Mouse (Mus musculus): ENCODE measurements around the gene Iqschfp. TPM values are rescaled to one million over a fixed set of nuclear protein-coding genes. Genes with fewer than 3 reads are reported as not detected.

The Iqschfp gene
- polyA plus RNA-seq, 1 experiment from 2014 or later, result 4.7 TPM

GRCm38 (mm10) chr3:68453719-68454455 is 561.9 kb downstream of the Iqschfp start:
- ATAC-seq (ENCODE audit: low read depth), result no peak
- Histone ChIP-seq H3K4me2 (ENCODE audit: low read depth, low read length) (no peak overlapping the region), H3K27me3 (ENCODE audit: control insufficient read depth, insufficient read depth, low read length) (no peaks in the 10 kb centered on the region), H3K9me3 (ENCODE audit: control insufficient read depth, low read length) (no peaks in the 10 kb centered on the region), H3K36me3 (ENCODE audit: control insufficient read depth, insufficient read depth, low read length) (no peaks in the 10 kb centered on the region), H3K9ac (replicated peaks; ENCODE audit: low read depth, low read length) (no peak overlapping the region), H3K27ac (ENCODE audit: low read depth, low read length) (no peak overlapping the region), H3K4me3 (ENCODE audit: low read depth, low read length) (no peak overlapping the region), H3K4me1 (ENCODE audit: control insufficient read depth, insufficient read depth, low read length) (no peaks in the 10 kb centered on the region)
- 75% methylated on average over 10 of the region's 10 CpGs for WGBS

DNA sequence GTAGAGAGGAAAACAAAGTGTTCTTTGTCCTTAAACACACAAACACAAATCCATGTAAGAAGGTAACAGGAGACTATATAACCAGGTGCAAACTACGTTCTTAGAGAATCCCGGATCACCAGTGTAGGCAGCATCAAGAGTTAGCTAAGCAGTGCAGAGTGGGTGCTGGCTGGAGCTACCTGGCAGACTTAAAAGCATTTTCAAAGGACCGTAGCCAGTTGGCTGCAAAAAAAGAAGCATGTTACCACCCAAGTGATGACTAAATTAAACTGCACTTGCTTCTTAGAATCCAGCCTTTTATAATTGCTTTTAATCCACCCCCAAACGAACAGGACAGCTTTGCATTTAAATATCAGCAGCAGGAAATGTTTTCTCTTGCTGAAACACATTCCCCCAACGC is 574.6 kb downstream of the Iqschfp start:
- H3K27ac ChIP-seq (ENCODE audit: low read depth, low read length), result no peak overlapping the region
- no peaks in the 10 kb centered on the region for H3K36me3 ChIP-seq (ENCODE audit: control insufficient read depth, insufficient read depth, low read length)
- no peak overlapping the region for H3K4me3 ChIP-seq (ENCODE audit: low read depth, low read length)
- no peak for ATAC-seq (ENCODE audit: low read depth)
- H3K9ac ChIP-seq (replicated peaks; ENCODE audit: low read depth, low read length), result no peak overlapping the region
- H3K9me3 ChIP-seq (ENCODE audit: control insufficient read depth, low read length), result no peaks in the 10 kb centered on the region
- WGBS, result 46% methylated on average over 5 of the region's 5 CpGs
- no peaks in the 10 kb centered on the region for H3K27me3 ChIP-seq (ENCODE audit: control insufficient read depth, insufficient read depth, low read length)
- no peaks in the 10 kb centered on the region for H3K4me1 ChIP-seq (ENCODE audit: control insufficient read depth, insufficient read depth, low read length)
- no peak overlapping the region for H3K4me2 ChIP-seq (ENCODE audit: low read depth, low read length)

DNA sequence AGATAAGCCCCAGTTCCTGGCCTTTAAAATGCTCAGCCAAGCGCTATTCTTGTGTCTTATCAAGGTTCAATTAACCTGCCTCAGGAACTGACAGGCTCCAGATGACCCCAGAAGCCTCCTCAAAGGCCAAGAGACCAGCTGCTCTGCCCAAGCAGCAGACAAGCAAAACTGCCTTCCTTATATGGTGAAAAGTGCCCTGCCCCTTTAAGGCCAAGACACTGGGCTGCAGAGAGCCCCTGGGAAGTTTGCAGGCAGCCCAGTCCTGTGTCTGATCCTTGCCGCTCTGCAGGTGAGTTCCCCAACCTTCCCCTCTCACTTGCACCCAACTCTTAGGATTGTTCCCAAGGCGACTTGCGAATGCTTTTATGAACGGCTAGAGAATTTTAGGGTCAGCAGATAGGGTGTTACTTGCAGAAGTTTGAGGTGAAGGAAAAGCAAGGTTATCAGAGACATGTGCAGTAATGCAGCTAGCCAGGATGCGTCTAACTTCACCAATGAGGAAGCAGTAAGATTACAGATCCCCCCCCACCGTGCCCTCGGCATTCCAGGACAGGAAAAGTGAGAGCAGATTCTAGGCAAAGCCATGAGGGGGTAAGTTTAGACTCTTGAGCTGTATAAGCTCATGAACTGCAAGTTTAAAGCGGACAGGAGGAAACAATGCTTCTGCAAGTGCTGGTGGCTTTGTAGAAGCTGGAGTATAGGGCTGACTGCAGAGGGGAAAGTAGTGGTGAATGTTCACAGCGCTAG is 576.1 kb downstream of the Iqschfp start:
- no peaks in the 10 kb centered on the region for H3K27me3 ChIP-seq (ENCODE audit: control insufficient read depth, insufficient read depth, low read length)
- no peak overlapping the region for H3K4me3 ChIP-seq (ENCODE audit: low read depth, low read length)
- H3K4me2 ChIP-seq (ENCODE audit: low read depth, low read length), result peak overlapping the region; percentile 36
- H3K27ac ChIP-seq (ENCODE audit: low read depth, low read length), result no peak overlapping the region
- no peaks in the 10 kb centered on the region for H3K36me3 ChIP-seq (ENCODE audit: control insufficient read depth, insufficient read depth, low read length)
- 0 out of 2 replicates have a peak, but pooled peaks have one; percentile 38 for ATAC-seq (ENCODE audit: low read depth)
- no peak overlapping the region for H3K9ac ChIP-seq (replicated peaks; ENCODE audit: low read depth, low read length)
- no peaks in the 10 kb centered on the region for H3K4me1 ChIP-seq (ENCODE audit: control insufficient read depth, insufficient read depth, low read length)
- no peaks in the 10 kb centered on the region for H3K9me3 ChIP-seq (ENCODE audit: control insufficient read depth, low read length)
- 3% methylated on average over 10 of the region's 10 CpGs for WGBS

DNA sequence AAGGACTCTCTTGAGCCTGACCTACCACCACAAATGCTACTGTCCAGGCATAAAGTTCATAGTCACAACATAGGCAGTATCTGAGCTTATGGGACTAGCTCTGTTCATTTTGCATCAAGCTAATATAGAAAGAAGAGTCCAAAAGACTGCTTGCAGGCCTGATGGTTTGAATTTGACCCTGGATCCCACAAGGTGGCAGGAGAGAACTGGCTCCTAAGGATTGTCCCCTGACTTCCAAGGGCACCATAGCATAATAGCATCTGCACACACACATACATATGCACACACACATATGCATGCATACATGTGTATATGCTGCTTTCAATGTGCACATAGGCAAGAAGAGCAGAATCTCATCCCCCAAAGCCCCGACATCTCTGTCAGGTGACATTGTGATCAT is 577.6 kb downstream of the Iqschfp start:
- H3K4me1 ChIP-seq (ENCODE audit: control insufficient read depth, insufficient read depth, low read length), result no peaks in the 10 kb centered on the region
- ATAC-seq (ENCODE audit: low read depth), result no peak
- H3K9me3 ChIP-seq (ENCODE audit: control insufficient read depth, low read length), result no peaks in the 10 kb centered on the region
- no peaks in the 10 kb centered on the region for H3K27me3 ChIP-seq (ENCODE audit: control insufficient read depth, insufficient read depth, low read length)
- no peaks in the 10 kb centered on the region for H3K36me3 ChIP-seq (ENCODE audit: control insufficient read depth, insufficient read depth, low read length)
- H3K4me2 ChIP-seq (ENCODE audit: low read depth, low read length), result no peak overlapping the region
- 71% methylated on average over 1 of the region's 1 CpGs for WGBS
- no peak overlapping the region for H3K4me3 ChIP-seq (ENCODE audit: low read depth, low read length)
- no peak overlapping the region for H3K9ac ChIP-seq (replicated peaks; ENCODE audit: low read depth, low read length)
- H3K27ac ChIP-seq (ENCODE audit: low read depth, low read length), result no peak overlapping the region

DNA sequence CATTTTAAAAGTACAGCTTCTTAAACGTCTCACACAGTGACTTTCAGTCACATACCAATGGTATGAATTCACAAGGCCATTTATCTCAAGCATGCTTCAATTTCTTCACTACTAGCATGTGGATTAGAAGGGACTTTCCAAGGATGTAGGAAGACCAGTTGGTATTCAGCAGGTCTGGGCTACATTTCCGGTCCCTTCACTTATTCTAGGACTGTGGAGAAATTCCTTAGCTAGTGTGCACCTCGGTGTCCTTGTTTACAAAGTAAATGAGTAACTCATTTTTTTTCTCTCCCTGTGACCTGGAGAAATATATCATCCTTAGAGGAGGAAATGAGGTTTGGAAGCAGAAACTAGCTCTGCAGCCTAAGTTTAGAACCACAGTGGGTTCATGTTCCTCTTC is 578.0 kb downstream of the Iqschfp start:
- H3K9ac ChIP-seq (replicated peaks; ENCODE audit: low read depth, low read length), result no peak overlapping the region
- WGBS, result 63% methylated on average over 3 of the region's 3 CpGs
- no peak overlapping the region for H3K4me2 ChIP-seq (ENCODE audit: low read depth, low read length)
- no peak overlapping the region for H3K4me3 ChIP-seq (ENCODE audit: low read depth, low read length)
- no peak for ATAC-seq (ENCODE audit: low read depth)
- H3K9me3 ChIP-seq (ENCODE audit: control insufficient read depth, low read length), result no peaks in the 10 kb centered on the region
- no peak overlapping the region for H3K27ac ChIP-seq (ENCODE audit: low read depth, low read length)
- no peaks in the 10 kb centered on the region for H3K4me1 ChIP-seq (ENCODE audit: control insufficient read depth, insufficient read depth, low read length)
- no peaks in the 10 kb centered on the region for H3K27me3 ChIP-seq (ENCODE audit: control insufficient read depth, insufficient read depth, low read length)
- H3K36me3 ChIP-seq (ENCODE audit: control insufficient read depth, insufficient read depth, low read length), result no peaks in the 10 kb centered on the region

GRCm38 (mm10) chr3:68470622-68471021 is 578.6 kb downstream of the Iqschfp start:
- Histone ChIP-seq H3K4me3 (ENCODE audit: low read depth, low read length) (no peak overlapping the region), H3K36me3 (ENCODE audit: control insufficient read depth, insufficient read depth, low read length) (no peaks in the 10 kb centered on the region), H3K27ac (ENCODE audit: low read depth, low read length) (no peak overlapping the region), H3K27me3 (ENCODE audit: control insufficient read depth, insufficient read depth, low read length) (no peaks in the 10 kb centered on the region), H3K9ac (replicated peaks; ENCODE audit: low read depth, low read length) (no peak overlapping the region), H3K4me1 (ENCODE audit: control insufficient read depth, insufficient read depth, low read length) (no peaks in the 10 kb centered on the region), H3K9me3 (ENCODE audit: control insufficient read depth, low read length) (no peaks in the 10 kb centered on the region), H3K4me2 (ENCODE audit: low read depth, low read length) (no peak overlapping the region)
- 63% methylated on average over 5 of the region's 5 CpGs for WGBS
- ATAC-seq (ENCODE audit: low read depth), result no peak

- Histone ChIP-seq H3K27ac (ENCODE audit: low read depth, low read length) (no peak overlapping the region), H3K36me3 (ENCODE audit: control insufficient read depth, insufficient read depth, low read length) (no peaks in the 10 kb centered on the region), H3K4me3 (ENCODE audit: low read depth, low read length) (no peak overlapping the region), H3K9me3 (ENCODE audit: control insufficient read depth, low read length) (no peaks in the 10 kb centered on the region), H3K27me3 (ENCODE audit: control insufficient read depth, insufficient read depth, low read length) (no peaks in the 10 kb centered on the region), H3K4me1 (ENCODE audit: control insufficient read depth, insufficient read depth, low read length) (no peaks in the 10 kb centered on the region), H3K4me2 (ENCODE audit: low read depth, low read length) (no peak overlapping the region), H3K9ac (replicated peaks; ENCODE audit: low read depth, low read length) (no peak overlapping the region)
- WGBS, result 94% methylated on average over 7 of the region's 7 CpGs
- no peak for ATAC-seq (ENCODE audit: low read depth)
These were observed 584.3 kb downstream of the Iqschfp start for GRCm38 (mm10) chr3:68476336-68476735.

DNA sequence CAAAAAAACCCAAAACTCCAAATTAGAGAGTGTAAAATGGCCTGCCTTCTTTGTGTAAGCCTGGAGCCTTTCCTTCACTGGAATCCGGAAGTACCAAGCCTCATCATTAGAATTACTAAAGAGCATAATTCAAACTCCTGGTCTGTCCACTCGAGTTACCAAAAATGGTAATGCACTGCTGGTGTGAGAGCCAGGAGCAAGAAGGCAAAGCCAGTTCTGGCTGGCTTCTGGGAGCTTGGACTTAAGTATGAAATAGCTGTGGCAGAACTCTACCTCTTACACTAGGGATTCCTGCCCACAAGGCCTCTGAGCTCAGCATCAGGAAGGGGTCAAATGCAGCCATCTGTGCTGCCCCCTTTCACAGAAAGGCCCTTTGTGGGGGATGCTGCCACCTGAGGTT is 585.4 kb downstream of the Iqschfp start:
- H3K4me2 ChIP-seq (ENCODE audit: low read depth, low read length), result no peak overlapping the region
- H3K9me3 ChIP-seq (ENCODE audit: control insufficient read depth, low read length), result no peaks in the 10 kb centered on the region
- H3K9ac ChIP-seq (replicated peaks; ENCODE audit: low read depth, low read length), result no peak overlapping the region
- no peak overlapping the region for H3K4me3 ChIP-seq (ENCODE audit: low read depth, low read length)
- H3K27ac ChIP-seq (ENCODE audit: low read depth, low read length), result no peak overlapping the region
- WGBS, result 41% methylated on average over 2 of the region's 2 CpGs
- no peak for ATAC-seq (ENCODE audit: low read depth)
- no peaks in the 10 kb centered on the region for H3K36me3 ChIP-seq (ENCODE audit: control insufficient read depth, insufficient read depth, low read length)
- H3K27me3 ChIP-seq (ENCODE audit: control insufficient read depth, insufficient read depth, low read length), result no peaks in the 10 kb centered on the region
- no peaks in the 10 kb centered on the region for H3K4me1 ChIP-seq (ENCODE audit: control insufficient read depth, insufficient read depth, low read length)

- no peaks in the 10 kb centered on the region for H3K9me3 ChIP-seq (ENCODE audit: control insufficient read depth, low read length)
- H3K9ac ChIP-seq (replicated peaks; ENCODE audit: low read depth, low read length), result no peak overlapping the region
- no peaks in the 10 kb centered on the region for H3K4me1 ChIP-seq (ENCODE audit: control insufficient read depth, insufficient read depth, low read length)
- no peak overlapping the region for H3K4me2 ChIP-seq (ENCODE audit: low read depth, low read length)
- 76% methylated on average over 6 of the region's 6 CpGs for WGBS
- no peaks in the 10 kb centered on the region for H3K27me3 ChIP-seq (ENCODE audit: control insufficient read depth, insufficient read depth, low read length)
- no peak for ATAC-seq (ENCODE audit: low read depth)
- H3K27ac ChIP-seq (ENCODE audit: low read depth, low read length), result no peak overlapping the region
- H3K4me3 ChIP-seq (ENCODE audit: low read depth, low read length), result no peak overlapping the region
- no peaks in the 10 kb centered on the region for H3K36me3 ChIP-seq (ENCODE audit: control insufficient read depth, insufficient read depth, low read length)
These were observed 587.2 kb downstream of the Iqschfp start for GRCm38 (mm10) chr3:68479266-68479665.

Data from neural tube, embryonic 14.5 days (tissue).